Mouse (Mus musculus): ENCODE results near the gene Ywhae. TPM values are rescaled to one million over a fixed set of nuclear protein-coding genes. Genes with fewer than 3 reads are reported as not detected.

Ywhae gene
- polyA plus RNA-seq, 1 experiment = 612 TPM

DNA sequence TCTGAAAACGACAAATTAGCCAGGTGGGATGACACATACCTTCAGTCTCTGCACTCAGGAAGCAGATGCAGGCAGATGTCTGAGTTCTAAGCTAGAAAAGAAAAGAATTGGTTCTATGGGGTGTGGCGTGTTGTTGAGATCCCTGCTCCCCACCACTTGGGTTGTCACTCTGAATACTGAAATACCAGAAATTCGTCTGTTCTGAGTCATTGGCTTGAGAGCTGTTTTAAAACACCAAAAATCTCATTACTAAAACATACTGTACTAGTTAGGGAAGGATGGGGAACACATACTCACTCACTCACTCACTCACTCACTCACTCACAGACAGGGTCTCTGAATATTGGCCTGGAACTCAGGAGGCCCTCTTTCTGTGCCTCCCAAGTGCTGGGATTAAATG, 4.3 kb downstream of the Ywhae start:
- Histone ChIP-seq H3ac (ENCODE audit: control insufficient read depth, insufficient read length) (no peak overlapping the region), H3K27me3 (ENCODE audit: control insufficient read depth, insufficient read depth, insufficient read length) (no peaks in the 10 kb centered on the region), H3K36me3 (ENCODE audit: control insufficient read depth, insufficient read depth) (peaks cover 10% of the 10 kb centered on the region), H3K79me2 (ENCODE audit: control insufficient read depth, insufficient read depth) (peaks cover 88% of the 10 kb centered on the region), H3K4me3 (no peak overlapping the region), H3K4me2 (ENCODE audit: low read depth) (peak overlapping the region; percentile 67)
- TF ChIP-seq MYOG (IDR thresholded peaks at IDR 0.05; ENCODE audit: control insufficient read depth in 1 of 3, insufficient read depth in 1 of 3, insufficient read length in 2 of 3, low read depth in 2 of 3) = no peak
- no peak for TF ChIP-seq USF1 (IDR thresholded peaks at IDR 0.05; ENCODE audit: low read depth)

DNA sequence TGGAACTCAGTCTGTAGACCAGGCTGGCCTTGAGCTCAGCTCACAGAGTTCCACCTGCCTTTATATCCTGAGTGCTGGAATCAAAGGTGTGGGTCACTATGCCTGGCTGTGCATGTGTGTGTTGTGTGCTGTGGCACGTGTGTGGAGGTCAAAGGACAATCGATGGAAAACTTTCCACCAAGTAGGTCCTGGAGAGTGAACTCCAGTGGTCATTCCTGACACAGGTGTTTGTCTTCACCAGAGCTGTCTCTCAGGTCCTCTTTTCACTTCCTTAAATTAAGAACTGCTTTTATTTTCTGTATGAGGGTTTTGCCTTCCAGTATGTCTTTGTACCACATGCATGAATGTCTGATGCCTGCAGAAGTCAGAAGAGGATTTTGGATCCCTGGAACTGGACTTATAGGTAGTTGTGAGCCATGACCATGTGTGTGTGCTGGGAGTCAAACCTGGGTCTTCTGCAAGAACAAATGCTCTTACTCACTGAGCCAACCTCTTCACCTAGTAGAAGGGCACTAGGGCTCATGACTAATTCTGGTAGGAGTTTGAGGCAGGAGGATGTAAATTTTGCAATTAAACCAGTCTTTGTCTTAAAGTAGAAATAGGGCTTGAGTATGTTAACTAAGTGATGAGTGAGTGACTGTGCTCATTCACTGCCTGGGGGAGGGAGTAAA, 5.3 kb downstream of the Ywhae start:
- Histone ChIP-seq H3K27me3 (ENCODE audit: control insufficient read depth, insufficient read depth, insufficient read length) (no peaks in the 10 kb centered on the region), H3K4me3 (no peak overlapping the region), H3K4me2 (ENCODE audit: low read depth) (peak overlapping the region; percentile 67), H3ac (ENCODE audit: control insufficient read depth, insufficient read length) (no peak overlapping the region), H3K36me3 (ENCODE audit: control insufficient read depth, insufficient read depth) (peaks cover 10% of the 10 kb centered on the region), H3K79me2 (ENCODE audit: control insufficient read depth, insufficient read depth) (peaks cover 97% of the 10 kb centered on the region)
- no peak for TF ChIP-seq MYOD1 (IDR thresholded peaks at IDR 0.05; ENCODE audit: control insufficient read depth in 1 of 3, insufficient read length in 2 of 3, low read depth in 2 of 3)
- peak; percentile 41 for TF ChIP-seq POLR2AphosphoS2 (IDR thresholded peaks at IDR 0.05; ENCODE audit: insufficient read length, low read depth)
- peak; percentile 20 for TF ChIP-seq POLR2A (IDR thresholded peaks at IDR 0.05; ENCODE audit: insufficient read length, low read depth)

DNA sequence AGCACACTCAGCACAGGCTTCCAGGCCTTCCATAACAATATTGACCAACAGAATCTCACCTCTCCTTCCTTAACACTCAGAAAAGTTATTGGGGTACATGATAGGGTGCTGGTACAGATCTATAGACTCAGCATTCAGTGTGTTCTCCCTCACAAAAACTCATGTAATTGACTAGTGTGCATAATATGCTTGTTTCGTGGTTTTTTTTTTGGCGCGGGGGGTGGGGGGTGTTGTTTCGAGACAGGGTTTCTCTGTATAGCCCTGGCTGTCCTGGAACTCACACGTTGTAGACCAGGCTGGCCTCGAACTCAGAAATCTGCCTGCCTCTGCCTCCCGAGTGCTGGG, 5.8 kb downstream of the Ywhae start:
- Histone ChIP-seq H3K79me2 (ENCODE audit: control insufficient read depth, insufficient read depth) (peaks cover 100% of the 10 kb centered on the region), H3K4me3 (no peak overlapping the region), H3ac (ENCODE audit: control insufficient read depth, insufficient read length) (no peak overlapping the region), H3K4me2 (ENCODE audit: low read depth) (no peak overlapping the region), H3K36me3 (ENCODE audit: control insufficient read depth, insufficient read depth) (peaks cover 10% of the 10 kb centered on the region), H3K27me3 (ENCODE audit: control insufficient read depth, insufficient read depth, insufficient read length) (no peaks in the 10 kb centered on the region)
- no peak for TF ChIP-seq POLR2AphosphoS2 (IDR thresholded peaks at IDR 0.05; ENCODE audit: insufficient read length, low read depth)
- no peak for TF ChIP-seq USF1 (IDR thresholded peaks at IDR 0.05; ENCODE audit: low read depth)
- no peak for TF ChIP-seq MAX (IDR thresholded peaks at IDR 0.05; ENCODE audit: low read depth)
- no peak for TF ChIP-seq TCF12 (IDR thresholded peaks at IDR 0.05; ENCODE audit: insufficient read depth, poor library complexity, severe bottlenecking)
- no peak for TF ChIP-seq TCF3 (IDR thresholded peaks at IDR 0.05; ENCODE audit: insufficient read length, low read depth)
- TF ChIP-seq MYOG (IDR thresholded peaks at IDR 0.05; ENCODE audit: control insufficient read depth in 1 of 3, insufficient read depth in 1 of 3, insufficient read length in 2 of 3, low read depth in 2 of 3) = no peak
- no peak for TF ChIP-seq REST (IDR thresholded peaks at IDR 0.05; ENCODE audit: insufficient read depth, insufficient read length)
- no peak for TF ChIP-seq POLR2A (IDR thresholded peaks at IDR 0.05; ENCODE audit: insufficient read length, low read depth)
- TF ChIP-seq MYOD1 (IDR thresholded peaks at IDR 0.05; ENCODE audit: control insufficient read depth in 1 of 3, insufficient read length in 2 of 3, low read depth in 2 of 3) = no peak
- no peak for TF ChIP-seq E2F4 (IDR thresholded peaks at IDR 0.05; ENCODE audit: insufficient read depth)
- no peak for TF ChIP-seq SRF (IDR thresholded peaks at IDR 0.05; ENCODE audit: control insufficient read depth, insufficient read length, low read depth)
- no peak for TF ChIP-seq CEBPB (IDR thresholded peaks at IDR 0.05; ENCODE audit: insufficient read depth, poor library complexity, severe bottlenecking)

DNA sequence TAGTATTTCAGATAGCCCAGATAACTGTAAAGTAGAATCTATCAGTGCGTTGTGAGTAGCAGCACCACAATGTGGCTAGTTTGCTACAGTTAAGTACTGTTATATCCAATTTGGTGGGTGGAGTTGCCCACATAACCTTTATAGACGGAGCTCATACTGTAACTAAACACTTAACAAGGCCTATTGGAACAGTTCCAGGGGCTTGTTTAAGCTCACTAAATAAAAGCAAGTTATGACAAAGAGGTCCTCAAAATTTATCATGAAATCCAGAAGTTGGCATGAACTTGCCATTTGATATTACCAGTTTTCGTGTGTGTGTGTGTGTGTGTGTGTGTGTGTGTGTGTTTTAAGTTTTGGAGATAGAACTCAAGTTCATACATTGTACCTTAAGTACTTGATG, 7.5 kb downstream of the Ywhae start:
- H3K36me3 ChIP-seq (ENCODE audit: control insufficient read depth, insufficient read depth) = peaks cover 10% of the 10 kb centered on the region

DNA sequence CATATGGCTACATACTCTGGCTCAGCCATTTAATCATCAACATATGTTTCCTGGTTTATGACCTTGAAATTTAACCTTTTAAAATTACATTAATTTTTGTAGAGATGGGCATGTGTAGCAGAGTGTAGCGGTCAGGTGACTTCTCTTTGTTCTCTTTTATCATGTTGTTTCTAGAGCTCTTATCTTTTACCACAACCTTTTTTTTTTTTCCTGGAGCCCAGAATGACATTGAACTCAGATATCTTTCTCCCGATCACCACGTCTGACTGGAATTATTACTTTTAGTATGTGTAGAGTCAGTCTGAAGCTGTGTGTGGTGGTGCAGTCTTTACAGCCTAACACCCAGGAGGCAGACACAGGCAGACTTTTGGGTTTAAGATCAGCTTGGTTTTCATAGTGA, 8.9 kb downstream of the Ywhae start:
- Histone ChIP-seq H3ac (ENCODE audit: control insufficient read depth, insufficient read length) (no peak overlapping the region), H3K4me2 (ENCODE audit: low read depth) (no peak overlapping the region), H3K79me2 (ENCODE audit: control insufficient read depth, insufficient read depth) (peaks cover 100% of the 10 kb centered on the region), H3K36me3 (ENCODE audit: control insufficient read depth, insufficient read depth) (peaks cover 10% of the 10 kb centered on the region), H3K27me3 (ENCODE audit: control insufficient read depth, insufficient read depth, insufficient read length) (no peaks in the 10 kb centered on the region), H3K4me3 (no peak overlapping the region)
- no peak for TF ChIP-seq TCF12 (IDR thresholded peaks at IDR 0.05; ENCODE audit: insufficient read depth, poor library complexity, severe bottlenecking)
- no peak for TF ChIP-seq REST (IDR thresholded peaks at IDR 0.05; ENCODE audit: insufficient read depth, insufficient read length)
- no peak for TF ChIP-seq USF1 (IDR thresholded peaks at IDR 0.05; ENCODE audit: low read depth)
- no peak for TF ChIP-seq MYOG (IDR thresholded peaks at IDR 0.05; ENCODE audit: control insufficient read depth in 1 of 3, insufficient read depth in 1 of 3, insufficient read length in 2 of 3, low read depth in 2 of 3)
- no peak for TF ChIP-seq MYOD1 (IDR thresholded peaks at IDR 0.05; ENCODE audit: control insufficient read depth in 1 of 3, insufficient read length in 2 of 3, low read depth in 2 of 3)
- TF ChIP-seq POLR2AphosphoS2 (IDR thresholded peaks at IDR 0.05; ENCODE audit: insufficient read length, low read depth) = no peak
- TF ChIP-seq MAX (IDR thresholded peaks at IDR 0.05; ENCODE audit: low read depth) = no peak

More for the DNA sequence above, 7.5 kb downstream of the Ywhae start:
- H3ac ChIP-seq (ENCODE audit: control insufficient read depth, insufficient read length) = no peak overlapping the region
- H3K27me3 ChIP-seq (ENCODE audit: control insufficient read depth, insufficient read depth, insufficient read length) = no peaks in the 10 kb centered on the region
- no peak overlapping the region for H3K4me3 ChIP-seq
- H3K79me2 ChIP-seq (ENCODE audit: control insufficient read depth, insufficient read depth) = peaks cover 100% of the 10 kb centered on the region
- peak overlapping the region; percentile 19 for H3K4me2 ChIP-seq (ENCODE audit: low read depth)
- TF ChIP-seq E2F4 (IDR thresholded peaks at IDR 0.05; ENCODE audit: insufficient read depth) (no peak), POLR2AphosphoS2 (IDR thresholded peaks at IDR 0.05; ENCODE audit: insufficient read length, low read depth) (no peak), USF1 (IDR thresholded peaks at IDR 0.05; ENCODE audit: low read depth) (no peak), CEBPB (IDR thresholded peaks at IDR 0.05; ENCODE audit: insufficient read depth, poor library complexity, severe bottlenecking) (no peak)

Data from myocyte (in vitro differentiated cells).